Mouse (Mus musculus): ENCODE results near the gene Tmod4. TPM values are rescaled to one million over a fixed set of nuclear protein-coding genes. Genes with fewer than 3 reads are reported as not detected.

Gene Tmod4
- polyA plus RNA-seq, 1 experiment from 2014 or later = 1.9 TPM

DNA sequence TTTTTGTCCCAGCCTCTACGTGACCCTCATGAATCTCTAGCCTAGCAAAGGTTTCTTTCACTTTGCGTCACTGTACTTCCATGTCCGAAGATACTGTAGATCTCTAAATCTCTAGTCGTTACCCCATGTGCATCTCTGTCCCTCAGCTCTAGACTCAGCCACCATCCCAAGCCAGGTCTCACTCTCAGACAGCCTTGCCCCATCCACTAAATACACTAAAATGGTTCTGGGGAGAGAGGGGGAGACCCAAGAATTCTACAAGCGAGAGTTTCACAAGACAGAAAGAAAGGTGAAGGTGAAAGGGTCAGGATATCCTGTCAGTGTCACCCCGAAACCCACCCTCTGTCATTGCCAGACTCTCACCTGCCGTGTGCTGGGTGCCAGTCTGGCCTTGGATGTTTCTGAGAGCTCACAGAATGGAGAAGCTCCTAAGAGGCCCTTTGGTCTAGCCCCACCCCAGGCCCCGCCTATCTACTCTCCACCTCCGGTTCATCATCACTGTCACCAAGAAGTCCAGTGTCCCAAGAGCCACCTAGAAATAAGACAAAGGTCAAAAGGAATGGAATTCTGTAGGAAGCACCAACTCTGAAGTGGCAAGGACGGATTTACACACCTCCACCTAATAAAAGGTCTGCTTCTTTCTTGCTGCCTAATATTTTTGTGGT, 17.8 kb downstream of the Tmod4 start, which contains the start of gene Tnfaip8l2:
Gene Tnfaip8l2, minus strand, starts transcription at position 409 of the 665 bp plus-strand sequence.
- Histone ChIP-seq H3K9me3 (replicated peaks; ENCODE audit: control insufficient read depth, low read length) (no peaks in the 10 kb centered on the region), H3K36me3 (ENCODE audit: control insufficient read depth, insufficient read depth) (peaks cover 4% of the 10 kb centered on the region; the same call in 1 of the 2 replicates), H3K4me2 (ENCODE audit: low read depth, low read length) (no peak within 1 kb of the TSS; the same call in 1 of the 2 replicates), H3K4me1 (ENCODE audit: control insufficient read depth, insufficient read depth, low read length) (no peaks in the 10 kb centered on the region), H3K27me3 (ENCODE audit: control insufficient read depth, insufficient read depth, low read length) (no peaks in the 10 kb centered on the region), H3K9ac (ENCODE audit: low read length) (no peak within 1 kb of the TSS; the same call in 1 of the 2 replicates), H3K27ac (ENCODE audit: low read length) (peak within 1 kb of the TSS; percentile 51), H3K4me3 (ENCODE audit: low read length) (peak within 1 kb of the TSS; percentile 6; the same call in 1 of the 2 replicates)
- ATAC-seq (replicated peaks; ENCODE audit: extremely low read depth, insufficient read depth, low FRiP score) = no peak
- WGBS = 73% methylated on average over 10 of the region's 10 CpGs

DNA sequence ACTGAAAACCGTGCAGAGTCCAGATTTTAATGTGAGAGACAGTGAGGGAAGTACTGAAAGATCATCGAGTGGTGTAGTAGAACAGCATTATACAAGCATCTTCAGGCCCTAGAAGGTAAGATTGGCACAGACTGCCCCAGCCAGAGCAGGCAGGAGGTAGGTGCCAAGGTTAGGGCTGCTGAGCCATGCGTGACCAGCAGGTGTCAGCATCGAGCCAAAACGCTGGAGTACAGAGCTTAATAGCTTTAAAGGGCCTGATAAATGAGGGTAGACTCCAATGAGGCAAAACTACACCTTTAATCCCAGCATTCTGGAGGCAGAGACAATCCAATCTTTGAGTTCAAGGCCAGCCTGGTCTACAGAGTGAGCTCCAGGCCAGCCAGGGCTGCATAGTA, 18.3 kb downstream of the Tmod4 start:
- no peaks in the 10 kb centered on the region for H3K9me3 ChIP-seq (replicated peaks; ENCODE audit: control insufficient read depth, low read length)
- no peak overlapping the region for H3K4me2 ChIP-seq (ENCODE audit: low read depth, low read length)
- no peak overlapping the region for H3K27ac ChIP-seq (ENCODE audit: low read length)
- no peaks in the 10 kb centered on the region for H3K4me1 ChIP-seq (ENCODE audit: control insufficient read depth, insufficient read depth, low read length)
- peak; percentile 64 for ATAC-seq (replicated peaks; ENCODE audit: extremely low read depth, insufficient read depth, low FRiP score)
- H3K4me3 ChIP-seq (ENCODE audit: low read length) = no peak overlapping the region
- H3K9ac ChIP-seq (ENCODE audit: low read length) = no peak overlapping the region
- peaks cover 4% of the 10 kb centered on the region; the same call in 1 of the 2 replicates for H3K36me3 ChIP-seq (ENCODE audit: control insufficient read depth, insufficient read depth)
- 6% methylated on average over 5 of the region's 5 CpGs for WGBS
- H3K27me3 ChIP-seq (ENCODE audit: control insufficient read depth, insufficient read depth, low read length) = no peaks in the 10 kb centered on the region

DNA sequence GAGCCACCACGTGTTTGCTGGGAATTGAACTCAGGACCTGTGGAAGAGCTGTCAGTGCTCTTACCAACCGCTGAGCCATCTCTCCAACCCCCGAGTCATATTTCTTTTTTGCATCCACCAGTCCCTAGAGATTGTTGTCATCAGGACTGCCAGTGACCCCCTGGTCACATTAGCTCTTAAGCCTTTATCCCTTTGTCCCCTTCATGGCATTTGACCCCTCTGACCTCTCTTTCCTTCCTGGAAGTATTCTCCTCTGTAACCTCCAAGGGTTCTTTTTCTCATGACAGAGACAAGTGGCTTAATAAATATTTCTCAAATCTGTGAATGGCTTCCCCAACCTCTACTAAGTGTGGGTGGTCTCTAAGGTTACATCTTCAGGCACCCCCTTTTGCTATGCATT, 23.6 kb downstream of the Tmod4 start:
- H3K27ac ChIP-seq (ENCODE audit: low read length) = no peak overlapping the region
- H3K4me3 ChIP-seq (ENCODE audit: low read length) = no peak overlapping the region
- no peaks in the 10 kb centered on the region for H3K27me3 ChIP-seq (ENCODE audit: control insufficient read depth, insufficient read depth, low read length)
- H3K9me3 ChIP-seq (replicated peaks; ENCODE audit: control insufficient read depth, low read length) = no peaks in the 10 kb centered on the region
- no peaks in the 10 kb centered on the region for H3K4me1 ChIP-seq (ENCODE audit: control insufficient read depth, insufficient read depth, low read length)
- ATAC-seq (replicated peaks; ENCODE audit: extremely low read depth, insufficient read depth, low FRiP score) = no peak
- WGBS = 68% methylated on average over 3 of the region's 3 CpGs
- no peaks in the 10 kb centered on the region for H3K36me3 ChIP-seq (ENCODE audit: control insufficient read depth, insufficient read depth)
- H3K9ac ChIP-seq (ENCODE audit: low read length) = no peak overlapping the region
- H3K4me2 ChIP-seq (ENCODE audit: low read depth, low read length) = no peak overlapping the region

DNA sequence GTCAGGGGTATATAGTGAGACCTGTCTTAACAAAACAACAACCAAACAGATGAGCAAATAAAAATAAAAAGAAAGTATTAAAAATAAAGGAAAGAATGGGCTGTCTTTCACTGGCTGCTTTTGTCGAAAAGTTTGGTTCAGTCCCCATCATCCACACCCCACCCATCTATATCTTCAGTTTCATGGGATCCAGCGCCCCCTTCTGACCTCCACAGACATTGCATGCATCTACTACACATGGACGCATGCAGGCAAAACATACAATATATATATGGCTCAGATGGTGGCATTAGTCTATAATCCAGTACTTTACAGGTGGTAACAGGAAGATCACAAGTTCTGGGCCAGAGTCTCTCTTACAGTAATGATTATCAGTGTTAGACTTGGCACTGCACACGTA, 29.6 kb downstream of the Tmod4 start:
- 49% methylated on average over 4 of the region's 4 CpGs for WGBS
- Histone ChIP-seq H3K9me3 (replicated peaks; ENCODE audit: control insufficient read depth, low read length) (no peaks in the 10 kb centered on the region), H3K9ac (ENCODE audit: low read length) (no peak overlapping the region), H3K27me3 (ENCODE audit: control insufficient read depth, insufficient read depth, low read length) (no peaks in the 10 kb centered on the region), H3K4me2 (ENCODE audit: low read depth, low read length) (no peak overlapping the region), H3K4me1 (ENCODE audit: control insufficient read depth, insufficient read depth, low read length) (no peaks in the 10 kb centered on the region), H3K27ac (ENCODE audit: low read length) (no peak overlapping the region), H3K4me3 (ENCODE audit: low read length) (no peak overlapping the region), H3K36me3 (ENCODE audit: control insufficient read depth, insufficient read depth) (no peaks in the 10 kb centered on the region)
- no peak for ATAC-seq (replicated peaks; ENCODE audit: extremely low read depth, insufficient read depth, low FRiP score)

DNA sequence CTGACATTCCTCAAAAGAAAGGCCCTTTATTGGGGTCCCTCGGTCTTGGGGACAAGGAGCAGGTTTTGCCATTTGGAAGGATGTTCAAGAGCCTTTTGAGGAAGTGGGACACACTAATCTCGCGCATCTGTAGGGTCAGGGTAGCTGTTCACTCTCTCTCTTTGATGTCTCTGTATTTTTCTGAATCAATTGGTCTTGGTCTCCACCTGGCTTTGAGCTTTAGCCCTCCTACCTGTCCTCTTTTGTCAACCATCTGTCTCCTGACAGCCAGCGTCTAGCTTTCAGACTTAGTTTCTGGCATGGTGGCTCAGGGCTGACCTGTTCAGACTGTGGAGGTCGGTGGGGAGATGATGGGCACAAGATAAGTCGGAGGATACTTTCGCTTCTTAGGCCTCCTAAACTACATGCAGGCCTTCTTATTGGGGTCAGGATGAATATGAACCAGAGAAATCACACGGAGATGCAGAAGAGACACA, 35.3 kb downstream of the Tmod4 start:
- no peaks in the 10 kb centered on the region for H3K9me3 ChIP-seq (replicated peaks; ENCODE audit: control insufficient read depth, low read length)
- peak overlapping the region; percentile 58 for H3K9ac ChIP-seq (ENCODE audit: low read length)
- H3K4me1 ChIP-seq (ENCODE audit: control insufficient read depth, insufficient read depth, low read length) = peaks cover 31% of the 10 kb centered on the region
- peak overlapping the region; percentile 95 for H3K4me2 ChIP-seq (ENCODE audit: low read depth, low read length)
- H3K27me3 ChIP-seq (ENCODE audit: control insufficient read depth, insufficient read depth, low read length) = no peaks in the 10 kb centered on the region
- 19% methylated on average over 8 of the region's 8 CpGs for whole genome bisulfite sequencing
- no peak overlapping the region for H3K27ac ChIP-seq (ENCODE audit: low read length)
- no peaks in the 10 kb centered on the region for H3K36me3 ChIP-seq (ENCODE audit: control insufficient read depth, insufficient read depth)
- H3K4me3 ChIP-seq (ENCODE audit: low read length) = peak overlapping the region; percentile 62
- ATAC-seq (replicated peaks; ENCODE audit: extremely low read depth, insufficient read depth, low FRiP score) = no peak

DNA sequence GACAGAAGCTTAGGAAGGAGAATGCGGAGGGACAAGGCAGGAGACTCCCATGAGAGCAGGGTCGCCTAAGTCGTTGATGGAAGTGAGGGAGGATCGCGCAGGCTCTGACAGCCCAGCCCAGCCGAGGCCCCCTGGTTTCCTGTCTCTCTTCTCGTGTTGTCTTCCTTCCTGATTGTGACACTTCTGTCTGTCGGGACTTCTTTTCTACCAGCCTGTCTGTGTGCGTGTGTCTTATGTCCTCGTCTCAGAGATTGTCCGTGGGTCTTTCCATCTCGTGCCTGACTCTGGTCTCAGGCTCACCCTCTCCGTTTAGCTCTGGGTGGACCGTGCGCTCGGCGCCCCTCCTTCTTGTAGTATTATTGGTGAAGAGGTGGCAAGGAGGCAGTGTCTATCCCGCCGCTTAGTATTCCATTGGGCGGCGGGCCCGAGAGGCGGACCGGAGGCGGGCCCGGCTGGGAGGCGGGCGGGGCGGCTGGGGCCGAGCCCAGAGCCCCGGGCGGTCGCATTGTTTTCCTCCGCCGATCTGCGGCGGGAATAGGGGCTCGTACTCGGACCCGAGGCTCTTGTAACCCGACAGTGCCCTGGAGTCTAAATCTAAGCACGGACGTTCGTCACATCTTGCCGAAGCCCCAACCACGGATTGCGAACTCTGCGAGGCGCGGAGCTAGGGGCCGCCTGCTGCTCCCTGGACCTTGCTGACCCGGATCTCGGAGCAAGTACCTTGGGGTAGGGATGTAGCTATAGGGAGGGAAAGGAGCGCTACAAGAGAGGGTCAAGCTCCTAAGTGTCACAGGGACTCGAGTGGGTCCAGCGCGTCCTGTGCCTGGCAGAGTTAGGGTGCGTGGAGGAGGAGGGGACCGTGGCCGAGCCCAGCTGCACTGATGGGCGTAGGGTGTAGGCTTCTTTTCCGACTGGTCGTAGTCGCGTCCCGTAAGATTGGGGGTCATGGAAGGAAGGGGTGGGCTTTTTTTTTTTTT, 36.0 kb downstream of the Tmod4 start, which contains the start of gene Sema6c:
Gene Sema6c, plus strand, starts transcription at position 471 of the 977 bp plus-strand sequence.
- H3K9ac ChIP-seq (ENCODE audit: low read length) = peak within 1 kb of the TSS; percentile 65
- peak within 1 kb of the TSS; percentile 62 for H3K4me3 ChIP-seq (ENCODE audit: low read length)
- ATAC-seq (replicated peaks; ENCODE audit: extremely low read depth, insufficient read depth, low FRiP score) = peak; percentile 96
- H3K36me3 ChIP-seq (ENCODE audit: control insufficient read depth, insufficient read depth) = no peaks in the 10 kb centered on the region
- H3K27ac ChIP-seq (ENCODE audit: low read length) = no peak within 1 kb of the TSS
- no peaks in the 10 kb centered on the region for H3K9me3 ChIP-seq (replicated peaks; ENCODE audit: control insufficient read depth, low read length)
- WGBS = under 1% methylated on average over 66 of the region's 66 CpGs
- H3K4me2 ChIP-seq (ENCODE audit: low read depth, low read length) = peak within 1 kb of the TSS; percentile 95
- peaks cover 37% of the 10 kb centered on the region for H3K4me1 ChIP-seq (ENCODE audit: control insufficient read depth, insufficient read depth, low read length)
- no peaks in the 10 kb centered on the region for H3K27me3 ChIP-seq (ENCODE audit: control insufficient read depth, insufficient read depth, low read length)

DNA sequence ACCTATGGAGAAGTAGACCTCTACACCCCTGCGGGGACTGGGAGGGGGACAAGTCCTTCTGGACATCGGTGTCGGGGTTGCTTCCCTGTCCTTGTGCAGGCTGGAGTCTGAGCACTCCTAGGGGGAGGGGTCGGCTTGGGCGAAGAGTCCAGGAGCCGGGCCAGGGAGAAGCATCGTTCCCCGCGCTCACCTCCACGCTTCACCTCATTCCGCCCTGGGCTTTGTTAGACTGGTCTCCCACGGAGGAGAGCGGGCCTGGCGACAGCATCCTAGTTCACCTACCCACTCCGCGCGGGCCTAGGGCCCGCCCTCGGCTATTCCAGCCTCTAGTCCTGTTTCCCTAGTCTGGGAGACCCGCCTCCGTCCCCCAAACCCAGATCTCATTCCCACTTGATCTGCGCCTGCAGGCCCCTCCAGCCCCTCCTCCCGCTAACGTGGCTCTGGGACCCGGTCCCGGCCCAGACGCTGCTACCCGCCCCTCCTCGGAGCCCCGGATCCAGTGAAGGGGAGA, 36.8 kb downstream of the Tmod4 start:
- Histone ChIP-seq H3K4me3 (ENCODE audit: low read length) (peak overlapping the region; percentile 62), H3K9ac (ENCODE audit: low read length) (peak overlapping the region; percentile 65), H3K36me3 (ENCODE audit: control insufficient read depth, insufficient read depth) (no peaks in the 10 kb centered on the region), H3K27me3 (ENCODE audit: control insufficient read depth, insufficient read depth, low read length) (no peaks in the 10 kb centered on the region), H3K4me2 (ENCODE audit: low read depth, low read length) (peak overlapping the region; percentile 95), H3K9me3 (replicated peaks; ENCODE audit: control insufficient read depth, low read length) (no peaks in the 10 kb centered on the region), H3K27ac (ENCODE audit: low read length) (no peak overlapping the region), H3K4me1 (ENCODE audit: control insufficient read depth, insufficient read depth, low read length) (peaks cover 37% of the 10 kb centered on the region)
- 3% methylated on average over 30 of the region's 30 CpGs for WGBS
- ATAC-seq (replicated peaks; ENCODE audit: extremely low read depth, insufficient read depth, low FRiP score) = no peak

DNA sequence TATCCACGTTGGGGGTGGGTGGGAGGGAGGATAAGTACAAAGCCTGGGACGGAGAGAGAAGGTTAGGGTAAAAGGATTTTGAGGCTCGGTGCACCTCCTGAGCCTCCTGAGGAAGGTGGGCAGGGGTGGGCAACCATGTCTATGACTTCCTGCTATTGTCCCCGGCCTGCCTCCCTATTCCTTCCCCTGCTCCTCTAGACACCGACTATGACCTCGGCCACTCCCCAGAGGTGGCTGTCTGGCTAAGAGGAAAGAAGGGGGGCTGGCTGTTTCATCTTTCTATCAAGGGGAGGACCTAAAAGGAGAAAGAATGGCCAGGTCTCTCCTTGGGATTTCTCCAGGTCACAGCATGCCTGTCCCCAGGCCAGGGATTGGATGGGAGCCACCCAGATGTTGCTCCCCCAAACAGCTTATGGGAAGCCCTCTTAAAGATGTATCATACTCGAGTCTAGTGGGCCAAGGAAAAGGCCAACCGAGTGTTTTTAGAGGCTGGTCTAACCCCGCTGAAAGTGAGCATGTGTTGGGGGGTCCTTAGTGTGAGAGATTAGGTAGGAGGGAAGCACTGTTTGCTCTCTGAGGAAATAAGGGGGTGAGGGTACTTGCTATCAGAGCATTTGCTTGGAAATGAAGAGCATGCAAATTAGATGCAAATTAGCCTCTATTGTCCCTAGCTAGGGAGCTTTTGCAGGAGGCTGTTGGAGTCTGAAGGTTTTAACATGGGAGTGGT, 37.5 kb downstream of the Tmod4 start:
- no peak for ATAC-seq (replicated peaks; ENCODE audit: extremely low read depth, insufficient read depth, low FRiP score)
- peak overlapping the region; percentile 95 for H3K4me2 ChIP-seq (ENCODE audit: low read depth, low read length)
- peak overlapping the region; percentile 65 for H3K9ac ChIP-seq (ENCODE audit: low read length)
- H3K36me3 ChIP-seq (ENCODE audit: control insufficient read depth, insufficient read depth) = no peaks in the 10 kb centered on the region
- H3K9me3 ChIP-seq (replicated peaks; ENCODE audit: control insufficient read depth, low read length) = no peaks in the 10 kb centered on the region
- peaks cover 37% of the 10 kb centered on the region for H3K4me1 ChIP-seq (ENCODE audit: control insufficient read depth, insufficient read depth, low read length)
- 18% methylated on average over 9 of the region's 9 CpGs for WGBS
- no peak overlapping the region for H3K27ac ChIP-seq (ENCODE audit: low read length)
- H3K27me3 ChIP-seq (ENCODE audit: control insufficient read depth, insufficient read depth, low read length) = no peaks in the 10 kb centered on the region
- H3K4me3 ChIP-seq (ENCODE audit: low read length) = peak overlapping the region; percentile 62
